Mouse (Mus musculus): Measurements from ENCODE around the gene Xrcc1. TPM values are rescaled to one million over a fixed set of nuclear protein-coding genes. Genes with fewer than 3 reads are reported as not detected.

Xrcc1 gene
- 131 and 134 TPM in 2 replicates for polyA plus RNA-seq (2016; fragmentation: Nextera tagmentation; extraction: Ambion mirVana)

DNA sequence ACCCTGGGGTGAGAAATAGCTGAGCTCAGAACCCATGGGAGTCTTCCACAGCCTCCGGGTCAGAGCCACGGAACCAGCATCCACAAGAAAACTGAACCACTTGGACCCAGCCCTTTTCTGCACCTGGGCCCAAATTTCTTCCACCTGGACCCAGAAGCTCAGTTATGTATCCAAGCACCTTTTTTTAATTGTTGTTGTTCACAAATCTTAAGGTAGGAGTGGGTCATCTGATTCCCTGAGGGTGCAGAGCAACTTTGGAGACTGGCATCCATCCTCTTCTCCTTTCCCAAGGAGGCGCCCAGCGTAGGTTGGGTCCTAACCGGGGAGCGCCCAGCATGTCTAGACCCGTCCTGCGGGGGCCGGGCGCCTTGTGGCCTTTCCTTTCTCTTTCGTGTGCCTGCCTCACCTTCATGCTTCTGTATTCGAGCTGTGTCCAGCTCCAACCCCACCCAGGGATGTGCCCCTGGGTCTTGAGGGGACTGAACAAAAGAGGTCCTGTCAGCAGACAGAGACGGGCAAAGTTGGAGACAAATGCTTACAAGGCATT is at the start of gene Xrcc1, which contains the start of gene Pinlyp:
Xrcc1 (plus strand) TSS at position 222 of the 547 bp plus-strand sequence.
Pinlyp (minus strand) TSS at position 51 of the 547 bp plus-strand sequence.
- Histone ChIP-seq H3K9me3 (0 out of 2 replicates have a peak, but pooled peaks cover 7% of the 10 kb centered on the region), H3K4me3 (replicated peaks) (peak within 1 kb of the TSS; percentile 76), H3K4me1 (replicated peaks) (peaks cover 23% of the 10 kb centered on the region), H3K27ac (peak within 1 kb of the TSS; percentile 80), H3K9ac (replicated peaks) (peak within 1 kb of the TSS; percentile 83), H3K36me3 (peaks cover 31% of the 10 kb centered on the region), H3K4me2 (peak within 1 kb of the TSS; percentile 78), H3K27me3 (no peaks in the 10 kb centered on the region)
- WGBS = 26% methylated on average over 13 of the region's 13 CpGs
- no peak; the same call in 1 of the 2 replicates for ATAC-seq (ENCODE audit: insufficient number of reproducible peaks, insufficient read depth, low FRiP score, low TSS enrichment, low read depth)

DNA sequence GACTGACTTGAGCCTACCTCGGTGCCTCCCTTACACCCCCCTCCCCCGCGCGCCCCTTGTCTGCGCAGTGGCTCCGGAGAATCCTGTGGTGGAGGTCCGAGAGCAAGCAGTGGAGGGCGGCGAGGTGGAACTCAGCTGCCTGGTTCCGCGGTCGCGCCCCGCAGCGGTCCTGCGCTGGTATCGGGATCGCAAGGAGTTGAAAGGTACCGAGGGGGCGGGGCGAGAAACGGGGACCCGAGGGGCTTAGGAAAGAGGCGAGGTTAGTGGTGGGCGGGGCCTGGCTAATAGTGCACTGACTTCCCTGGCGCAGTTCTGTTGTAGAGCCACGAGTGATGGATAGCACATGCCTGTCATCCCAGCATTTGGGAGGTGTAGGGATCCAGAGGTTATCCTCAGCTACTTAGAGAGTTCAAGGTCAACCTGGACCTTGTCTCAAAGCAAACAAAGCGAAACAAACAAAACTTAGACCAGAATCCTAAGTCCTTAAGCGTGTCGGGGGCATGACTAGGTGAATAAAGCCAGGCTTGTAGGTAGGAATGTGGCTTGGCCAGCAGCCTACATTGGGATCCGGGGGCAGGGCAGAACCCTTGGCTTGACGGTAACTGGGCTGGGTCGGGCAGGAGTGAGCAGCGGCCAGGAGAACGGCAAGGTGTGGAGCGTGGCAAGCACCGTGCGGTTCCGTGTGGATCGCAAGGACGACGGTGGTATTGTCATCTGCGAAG is 46.1 kb upstream of the Xrcc1 start:
- Histone ChIP-seq H3K4me3 (replicated peaks) (peak overlapping the region; percentile 42), H3K27ac (no peak overlapping the region), H3K36me3 (peaks cover 4% of the 10 kb centered on the region; the same call in 1 of the 2 replicates), H3K4me2 (peak overlapping the region; percentile 68), H3K4me1 (replicated peaks) (peaks cover 26% of the 10 kb centered on the region), H3K9me3 (0 out of 2 replicates have a peak, but pooled peaks cover 4% of the 10 kb centered on the region), H3K9ac (replicated peaks) (peak overlapping the region; percentile 46; the same call in 1 of the 2 replicates), H3K27me3 (peaks cover 64% of the 10 kb centered on the region)
- 13% methylated on average over 43 of the region's 43 CpGs for WGBS
- ATAC-seq (ENCODE audit: insufficient number of reproducible peaks, insufficient read depth, low FRiP score, low TSS enrichment, low read depth) = peak; percentile 63

GRCm38 (mm10) chr7:24500929-24501328 is 45.2 kb upstream of the Xrcc1 start:
- no peak overlapping the region for H3K9ac ChIP-seq (replicated peaks)
- WGBS = 33% methylated on average over 7 of the region's 7 CpGs
- H3K4me3 ChIP-seq (replicated peaks) = no peak overlapping the region
- H3K4me2 ChIP-seq = no peak overlapping the region
- no peak overlapping the region for H3K27ac ChIP-seq
- peaks cover 64% of the 10 kb centered on the region for H3K27me3 ChIP-seq
- 0 out of 2 replicates have a peak, but pooled peaks cover 4% of the 10 kb centered on the region for H3K9me3 ChIP-seq
- ATAC-seq (ENCODE audit: insufficient number of reproducible peaks, insufficient read depth, low FRiP score, low TSS enrichment, low read depth) = no peak
- H3K36me3 ChIP-seq = peaks cover 4% of the 10 kb centered on the region; the same call in 1 of the 2 replicates
- H3K4me1 ChIP-seq (replicated peaks) = peaks cover 34% of the 10 kb centered on the region

GRCm38 (mm10) chr7:24501492-24501891 is 44.6 kb upstream of the Xrcc1 start:
- H3K27me3 ChIP-seq = peaks cover 64% of the 10 kb centered on the region
- WGBS = 42% methylated on average over 21 of the region's 21 CpGs

DNA sequence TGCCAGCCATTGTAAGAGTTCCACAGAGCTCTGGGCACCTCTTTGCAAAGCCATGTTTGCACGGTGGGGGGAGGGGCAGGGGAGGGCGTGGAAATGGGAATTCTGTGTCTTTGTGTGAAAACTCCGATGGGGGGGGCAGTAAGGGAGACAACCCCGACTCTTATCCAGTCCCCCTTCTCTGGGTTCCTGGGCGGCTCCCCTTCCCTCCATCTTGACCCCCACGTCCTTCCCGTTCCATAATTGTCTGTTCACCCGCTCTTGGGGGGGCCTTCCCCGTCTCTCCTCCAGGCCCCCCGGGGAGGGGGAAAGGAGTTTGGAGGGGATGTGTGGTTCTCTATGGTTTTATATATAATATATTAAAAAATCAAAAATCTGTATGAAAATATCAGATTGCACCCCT is 42.1 kb upstream of the Xrcc1 start:
- no peak for ATAC-seq (ENCODE audit: insufficient number of reproducible peaks, insufficient read depth, low FRiP score, low TSS enrichment, low read depth)
- H3K36me3 ChIP-seq = peaks cover 4% of the 10 kb centered on the region; the same call in 1 of the 2 replicates
- peaks cover 48% of the 10 kb centered on the region for H3K27me3 ChIP-seq
- peak overlapping the region; percentile 30 for H3K4me2 ChIP-seq
- WGBS = 14% methylated on average over 10 of the region's 10 CpGs
- H3K9me3 ChIP-seq = 0 out of 2 replicates have a peak, but pooled peaks cover 4% of the 10 kb centered on the region
- peaks cover 43% of the 10 kb centered on the region for H3K4me1 ChIP-seq (replicated peaks)
- no peak overlapping the region for H3K4me3 ChIP-seq (replicated peaks)
- H3K9ac ChIP-seq (replicated peaks) = no peak overlapping the region
- H3K27ac ChIP-seq = no peak overlapping the region

More at GRCm38 (mm10) chr7:24501492-24501891, 44.6 kb upstream of the Xrcc1 start:
- H3K9ac ChIP-seq (replicated peaks) = no peak overlapping the region
- no peak overlapping the region for H3K4me2 ChIP-seq
- H3K4me1 ChIP-seq (replicated peaks) = peaks cover 36% of the 10 kb centered on the region
- H3K36me3 ChIP-seq = peaks cover 4% of the 10 kb centered on the region; the same call in 1 of the 2 replicates
- no peak overlapping the region for H3K27ac ChIP-seq
- 0 out of 2 replicates have a peak, but pooled peaks cover 4% of the 10 kb centered on the region for H3K9me3 ChIP-seq
- ATAC-seq (ENCODE audit: insufficient number of reproducible peaks, insufficient read depth, low FRiP score, low TSS enrichment, low read depth) = no peak
- no peak overlapping the region for H3K4me3 ChIP-seq (replicated peaks)

DNA sequence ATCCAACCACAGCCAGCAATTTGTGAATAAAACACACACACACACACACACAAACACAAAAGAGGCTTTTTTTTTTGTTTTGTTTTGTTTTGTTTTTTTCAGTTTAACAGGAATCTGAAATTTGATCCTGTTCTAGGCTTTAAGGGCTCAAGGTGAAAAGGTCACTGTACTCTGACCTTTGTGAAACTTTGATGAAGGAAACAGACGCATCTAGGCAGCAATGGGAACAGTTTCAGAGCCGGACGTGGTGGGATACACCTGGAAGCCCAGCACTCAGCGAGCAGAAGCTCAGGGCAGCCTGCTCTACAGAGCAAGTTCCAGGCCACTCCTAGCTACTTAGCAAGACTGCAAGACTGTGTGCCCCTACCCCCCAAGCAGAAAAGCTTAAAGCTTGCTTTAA is 41.2 kb upstream of the Xrcc1 start:
- no peak overlapping the region for H3K9ac ChIP-seq (replicated peaks)
- peak overlapping the region; percentile 30; the same call in 1 of the 2 replicates for H3K4me2 ChIP-seq
- H3K27me3 ChIP-seq = peaks cover 39% of the 10 kb centered on the region
- peaks cover 38% of the 10 kb centered on the region for H3K4me1 ChIP-seq (replicated peaks)
- no peak overlapping the region for H3K27ac ChIP-seq
- WGBS = 5% methylated on average over 4 of the region's 4 CpGs
- peaks cover 4% of the 10 kb centered on the region; the same call in 1 of the 2 replicates for H3K36me3 ChIP-seq
- ATAC-seq (ENCODE audit: insufficient number of reproducible peaks, insufficient read depth, low FRiP score, low TSS enrichment, low read depth) = no peak
- H3K4me3 ChIP-seq (replicated peaks) = no peak overlapping the region
- 0 out of 2 replicates have a peak, but pooled peaks cover 4% of the 10 kb centered on the region for H3K9me3 ChIP-seq

DNA sequence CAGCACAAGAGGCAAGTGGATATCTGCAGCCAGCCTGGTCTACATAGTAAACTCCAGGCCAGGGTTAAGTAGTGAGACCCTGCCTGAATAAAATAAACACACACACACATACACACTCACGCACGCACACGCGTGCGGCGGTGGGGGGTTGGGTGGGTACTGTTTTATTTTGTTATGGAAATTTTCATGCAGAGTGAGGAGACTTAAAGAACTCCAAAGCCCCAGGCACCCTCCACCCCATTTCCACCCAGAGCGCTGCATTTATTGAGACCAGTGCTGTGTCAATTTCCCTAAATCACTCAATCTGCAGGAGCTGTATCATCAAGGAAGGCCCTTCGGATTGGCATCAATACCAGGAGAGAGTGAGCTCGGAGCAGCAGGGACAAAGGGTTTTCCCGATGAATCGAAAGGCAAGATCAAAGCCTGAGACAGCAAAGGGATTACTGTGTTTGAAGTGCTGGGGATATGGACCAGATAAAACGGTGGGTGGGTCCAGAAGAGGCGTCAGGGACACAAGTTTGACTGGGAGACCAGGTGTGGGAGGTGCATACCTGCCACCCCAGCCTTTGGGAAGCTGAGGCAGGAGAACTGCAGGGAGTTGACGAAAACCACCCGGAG is 40.5 kb upstream of the Xrcc1 start:
- H3K27ac ChIP-seq = peak overlapping the region; percentile 99
- 0 out of 2 replicates have a peak, but pooled peaks cover 4% of the 10 kb centered on the region for H3K9me3 ChIP-seq
- ATAC-seq (ENCODE audit: insufficient number of reproducible peaks, insufficient read depth, low FRiP score, low TSS enrichment, low read depth) = no peak
- H3K4me2 ChIP-seq = peak overlapping the region; percentile 77
- H3K36me3 ChIP-seq = peaks cover 5% of the 10 kb centered on the region; the same call in 1 of the 2 replicates
- 15% methylated on average over 15 of the region's 15 CpGs for WGBS
- no peak overlapping the region for H3K9ac ChIP-seq (replicated peaks)
- peaks cover 32% of the 10 kb centered on the region for H3K27me3 ChIP-seq
- H3K4me1 ChIP-seq (replicated peaks) = peaks cover 31% of the 10 kb centered on the region
- peak overlapping the region; percentile 63; the same call in 1 of the 2 replicates for H3K4me3 ChIP-seq (replicated peaks)

DNA sequence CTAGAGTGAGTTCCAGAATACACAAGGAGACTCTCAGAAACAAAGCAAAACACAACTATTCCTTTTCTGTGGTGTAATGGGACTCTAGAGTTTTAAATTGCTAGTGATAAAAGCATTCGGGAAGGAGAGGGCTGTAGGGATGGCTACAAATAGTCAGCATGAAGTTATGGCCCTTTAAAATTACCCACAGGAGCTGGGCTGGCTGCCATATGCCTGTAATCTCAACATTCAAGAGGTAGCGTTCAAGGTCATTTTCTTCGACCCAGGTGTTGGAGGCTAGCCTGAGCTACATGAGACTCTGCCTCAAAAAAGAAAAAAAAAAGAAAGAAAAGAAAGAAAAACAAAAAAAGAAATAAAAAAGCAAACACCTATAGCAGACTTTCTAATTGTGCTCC is 40.0 kb upstream of the Xrcc1 start:
- H3K4me1 ChIP-seq (replicated peaks) = peaks cover 30% of the 10 kb centered on the region
- H3K4me2 ChIP-seq = peak overlapping the region; percentile 77
- peaks cover 27% of the 10 kb centered on the region for H3K27me3 ChIP-seq
- peak overlapping the region; percentile 63 for H3K4me3 ChIP-seq (replicated peaks)
- H3K9me3 ChIP-seq = no peaks in the 10 kb centered on the region
- ATAC-seq (ENCODE audit: insufficient number of reproducible peaks, insufficient read depth, low FRiP score, low TSS enrichment, low read depth) = no peak
- H3K27ac ChIP-seq = peak overlapping the region; percentile 99
- H3K9ac ChIP-seq (replicated peaks) = peak overlapping the region; percentile 90; the same call in 1 of the 2 replicates
- peaks cover 7% of the 10 kb centered on the region; the same call in 1 of the 2 replicates for H3K36me3 ChIP-seq
- 5% methylated on average over 3 of the region's 3 CpGs for WGBS

- Histone ChIP-seq H3K36me3 (peaks cover 10% of the 10 kb centered on the region), H3K4me1 (replicated peaks) (peaks cover 30% of the 10 kb centered on the region), H3K9me3 (no peaks in the 10 kb centered on the region), H3K27me3 (peaks cover 23% of the 10 kb centered on the region; the same call in 1 of the 2 replicates), H3K4me3 (replicated peaks) (peak overlapping the region; percentile 63), H3K27ac (peak overlapping the region; percentile 99), H3K4me2 (peak overlapping the region; percentile 77), H3K9ac (replicated peaks) (peak overlapping the region; percentile 90)
- under 1% methylated on average over 12 of the region's 12 CpGs for WGBS
- 0 out of 2 replicates have a peak, but pooled peaks have one; percentile 1 for ATAC-seq (ENCODE audit: insufficient number of reproducible peaks, insufficient read depth, low FRiP score, low TSS enrichment, low read depth)
These were observed 39.6 kb upstream of the Xrcc1 start for GRCm38 (mm10) chr7:24506476-24506837.

- Histone ChIP-seq H3K27ac (peak within 1 kb of the TSS; percentile 99), H3K9me3 (no peaks in the 10 kb centered on the region), H3K36me3 (peaks cover 16% of the 10 kb centered on the region), H3K9ac (replicated peaks) (peak within 1 kb of the TSS; percentile 90), H3K4me1 (replicated peaks) (peaks cover 30% of the 10 kb centered on the region), H3K4me3 (replicated peaks) (peak within 1 kb of the TSS; percentile 63), H3K4me2 (peak within 1 kb of the TSS; percentile 77), H3K27me3 (peaks cover 18% of the 10 kb centered on the region; the same call in 1 of the 2 replicates)
- WGBS = under 1% methylated on average over 84 of the region's 84 CpGs
- peak; percentile 84 for ATAC-seq (ENCODE audit: insufficient number of reproducible peaks, insufficient read depth, low FRiP score, low TSS enrichment, low read depth)
These were observed 39.0 kb upstream of the Xrcc1 start, which contains the start of gene Zfp428 for GRCm38 (mm10) chr7:24506838-24507725. Gene Zfp428, plus strand, starts transcription at chr7:24507006.
